Mouse (Mus musculus): ENCODE measurements at regions not wholly inside any gene's neighbourhood (a gene's known extent, or its start where the extent isn't known, plus 50 kb on each side); places are given as distances from the start of the nearest gene placed in this dataset.

DNA sequence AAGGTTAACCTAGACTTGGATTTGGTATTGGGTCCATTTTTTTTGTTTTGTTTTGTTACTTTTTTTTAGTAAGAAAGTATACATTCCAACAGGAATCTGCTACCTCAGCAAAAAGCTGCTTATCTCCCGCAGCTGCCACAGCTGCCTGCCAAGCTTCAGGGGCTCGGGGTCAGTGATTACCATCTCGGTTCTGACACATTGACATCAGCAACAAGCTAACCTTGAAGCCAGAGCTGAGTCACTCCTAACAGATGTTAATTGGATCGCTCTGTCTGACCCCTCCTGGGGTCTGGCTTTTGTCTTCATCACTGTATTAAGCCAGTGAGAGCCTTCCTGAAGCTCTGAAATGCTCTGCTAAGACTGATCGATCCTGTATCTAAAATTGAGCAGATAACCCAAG, 292.1 kb downstream of the Agtpbp1 start:
- 8% methylated on average over 5 of the region's 5 CpGs for WGBS (ENCODE audit: insufficient replicate concordance)
- Histone ChIP-seq H3K9me3 (replicated peaks) (no peaks in the 10 kb centered on the region), H3K27ac (no peak overlapping the region), H3K36me3 (no peaks in the 10 kb centered on the region), H3K4me2 (no peak overlapping the region), H3K4me3 (no peak overlapping the region), H3K9ac (no peak overlapping the region), H3K27me3 (replicated peaks) (no peaks in the 10 kb centered on the region), H3K4me1 (no peaks in the 10 kb centered on the region)
- ATAC-seq: no peak

DNA sequence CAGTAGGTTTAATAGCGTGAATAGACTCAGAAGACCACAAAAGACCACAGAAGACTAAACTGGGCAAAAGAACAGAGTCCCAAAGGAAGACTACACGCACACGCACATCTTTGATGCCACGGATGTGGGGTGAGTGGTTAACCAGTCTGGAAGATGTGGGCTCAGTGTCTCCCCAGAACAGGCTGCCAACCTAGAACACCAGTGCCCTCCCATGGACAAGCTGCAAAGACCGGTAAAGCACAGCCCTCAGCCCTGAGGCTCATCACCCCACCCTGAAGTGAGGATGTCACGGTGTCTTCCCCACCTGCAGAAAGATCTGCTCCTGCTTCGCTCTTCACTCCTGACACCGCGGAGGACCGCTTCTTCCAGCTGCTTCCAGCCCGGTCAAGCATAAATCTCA, 295.9 kb downstream of the Agtpbp1 start:
- Histone ChIP-seq H3K4me2 (no peak overlapping the region), H3K27ac (no peak overlapping the region), H3K4me1 (no peaks in the 10 kb centered on the region), H3K9ac (no peak overlapping the region), H3K27me3 (replicated peaks) (no peaks in the 10 kb centered on the region), H3K9me3 (replicated peaks) (no peaks in the 10 kb centered on the region), H3K4me3 (no peak overlapping the region), H3K36me3 (no peaks in the 10 kb centered on the region)
- no peak for ATAC-seq
- WGBS (ENCODE audit: insufficient replicate concordance): 65% methylated on average over 11 of the region's 11 CpGs

DNA sequence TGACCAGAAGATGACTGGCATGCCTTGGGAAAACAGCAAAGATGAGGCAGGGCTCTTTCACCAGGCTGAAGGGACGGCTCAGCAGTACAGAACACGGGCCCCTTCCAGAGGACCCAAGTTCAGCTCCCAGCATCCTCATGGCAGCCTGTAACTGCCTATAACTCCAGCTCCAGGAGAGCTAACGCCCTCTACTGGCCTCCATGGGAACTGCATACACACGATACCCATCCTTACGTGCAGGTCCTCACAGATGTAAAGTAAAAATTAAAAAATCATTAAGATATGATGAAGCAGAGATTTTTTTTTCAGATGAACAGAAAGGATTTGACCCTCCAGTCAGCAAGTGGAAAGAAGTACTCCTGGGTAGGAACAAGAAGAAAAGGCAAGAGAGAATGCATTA, 303.8 kb downstream of the Agtpbp1 start:
- Histone ChIP-seq H3K4me3 (no peak overlapping the region), H3K9ac (no peak overlapping the region), H3K27me3 (replicated peaks) (no peaks in the 10 kb centered on the region), H3K9me3 (replicated peaks) (no peaks in the 10 kb centered on the region), H3K4me2 (no peak overlapping the region), H3K36me3 (no peaks in the 10 kb centered on the region), H3K27ac (no peak overlapping the region), H3K4me1 (no peaks in the 10 kb centered on the region)
- WGBS (ENCODE audit: insufficient replicate concordance): 67% methylated on average over 5 of the region's 5 CpGs
- no peak for ATAC-seq

DNA sequence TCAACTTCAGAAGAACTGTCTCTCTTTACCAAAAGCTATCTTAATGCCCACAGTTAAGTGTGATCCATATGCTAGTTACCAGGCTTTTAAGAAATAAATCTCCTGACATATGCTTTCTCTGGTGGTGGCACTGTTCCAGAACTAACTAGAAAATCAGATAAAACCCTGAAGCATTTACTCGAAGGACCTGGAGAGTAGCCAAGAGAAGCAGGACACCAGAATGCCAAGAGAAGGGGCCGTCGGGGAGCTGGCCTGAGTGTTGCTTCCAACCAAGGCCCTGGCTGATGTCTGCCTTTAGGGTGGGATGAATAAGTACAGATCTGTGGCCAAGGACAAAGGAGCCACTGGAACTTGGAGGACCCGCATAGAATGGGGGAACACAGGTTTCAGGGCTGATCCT, 305.9 kb downstream of the Agtpbp1 start:
- no peak for ATAC-seq
- H3K4me3 ChIP-seq: no peak overlapping the region
- 67% methylated on average over 4 of the region's 4 CpGs for WGBS (ENCODE audit: insufficient replicate concordance)
- H3K4me2 ChIP-seq: no peak overlapping the region
- H3K36me3 ChIP-seq: no peaks in the 10 kb centered on the region
- H3K27ac ChIP-seq: no peak overlapping the region
- no peaks in the 10 kb centered on the region for H3K4me1 ChIP-seq
- no peaks in the 10 kb centered on the region for H3K27me3 ChIP-seq (replicated peaks)
- no peaks in the 10 kb centered on the region for H3K9me3 ChIP-seq (replicated peaks)
- H3K9ac ChIP-seq: no peak overlapping the region

DNA sequence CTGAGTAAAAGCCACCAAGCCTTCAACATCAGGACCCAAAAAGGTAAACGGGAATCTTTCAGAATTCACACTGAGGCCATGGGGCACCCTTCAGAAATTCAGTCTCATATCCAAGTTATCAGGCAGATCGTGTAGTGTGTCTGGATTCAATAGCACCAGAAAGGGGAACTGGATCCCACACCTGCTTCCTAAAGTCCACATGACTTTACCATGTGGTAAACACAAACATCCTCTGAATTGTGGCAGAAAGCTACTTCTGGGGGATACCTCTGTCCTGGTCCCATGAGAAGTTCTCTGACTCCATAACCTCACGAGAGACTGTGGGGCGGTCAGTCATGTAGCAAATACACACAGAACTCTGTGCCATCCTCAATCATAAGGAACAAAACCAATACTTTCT, 313.4 kb downstream of the Agtpbp1 start:
- Histone ChIP-seq H3K27me3 (replicated peaks) (no peaks in the 10 kb centered on the region), H3K36me3 (no peaks in the 10 kb centered on the region), H3K9me3 (replicated peaks) (no peaks in the 10 kb centered on the region), H3K4me1 (no peaks in the 10 kb centered on the region), H3K4me3 (no peak overlapping the region), H3K4me2 (no peak overlapping the region), H3K27ac (no peak overlapping the region), H3K9ac (no peak overlapping the region)
- WGBS (ENCODE audit: insufficient replicate concordance): 56% methylated on average over 4 of the region's 4 CpGs
- ATAC-seq: no peak

DNA sequence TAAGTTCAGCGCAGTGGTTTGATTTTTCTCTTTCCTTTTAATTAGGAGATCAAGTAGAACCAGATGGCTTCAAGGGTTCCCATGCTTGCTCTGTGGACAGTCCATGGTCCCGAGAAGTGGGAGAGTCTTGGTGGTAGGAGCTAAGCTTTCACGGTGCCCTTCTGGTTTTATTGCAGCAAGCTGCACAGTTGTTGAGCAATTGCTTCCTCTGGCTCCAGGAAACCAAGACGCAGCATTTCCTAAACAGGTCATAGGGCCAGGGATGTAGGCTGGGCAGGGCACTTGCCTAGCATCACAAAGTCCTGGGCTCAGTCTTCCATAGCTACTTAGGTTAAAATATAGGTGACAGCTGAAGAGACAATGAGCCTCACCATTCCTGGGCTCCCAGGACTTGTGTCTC, 318.2 kb downstream of the Agtpbp1 start:
- no peak overlapping the region for H3K4me2 ChIP-seq
- no peaks in the 10 kb centered on the region for H3K9me3 ChIP-seq (replicated peaks)
- H3K4me3 ChIP-seq: no peak overlapping the region
- no peak overlapping the region for H3K9ac ChIP-seq
- no peaks in the 10 kb centered on the region for H3K4me1 ChIP-seq
- H3K36me3 ChIP-seq: no peaks in the 10 kb centered on the region
- ATAC-seq: no peak
- WGBS (ENCODE audit: insufficient replicate concordance): 49% methylated on average over 4 of the region's 4 CpGs
- H3K27me3 ChIP-seq (replicated peaks): no peaks in the 10 kb centered on the region
- no peak overlapping the region for H3K27ac ChIP-seq

DNA sequence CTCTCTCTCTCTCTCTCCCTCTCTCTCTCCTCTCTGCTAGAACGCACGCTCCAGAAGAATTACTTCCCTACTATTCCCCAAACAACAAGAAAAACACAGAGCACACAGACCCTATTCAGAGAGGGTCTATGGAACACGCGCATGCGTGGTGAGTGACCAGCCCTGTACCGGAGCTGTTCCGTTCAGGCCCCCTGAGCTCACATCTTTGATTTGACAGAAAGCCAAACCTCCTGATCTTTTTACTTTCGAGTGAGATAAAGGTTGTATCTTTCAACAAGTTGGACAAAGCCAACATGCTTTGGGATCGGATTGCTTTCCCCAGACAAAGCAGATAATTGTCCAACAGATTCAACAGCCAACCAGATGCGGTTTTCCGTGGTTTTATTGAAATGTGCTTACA, 320.9 kb downstream of the Agtpbp1 start:
- 77% methylated on average over 11 of the region's 11 CpGs for WGBS (ENCODE audit: insufficient replicate concordance)

DNA sequence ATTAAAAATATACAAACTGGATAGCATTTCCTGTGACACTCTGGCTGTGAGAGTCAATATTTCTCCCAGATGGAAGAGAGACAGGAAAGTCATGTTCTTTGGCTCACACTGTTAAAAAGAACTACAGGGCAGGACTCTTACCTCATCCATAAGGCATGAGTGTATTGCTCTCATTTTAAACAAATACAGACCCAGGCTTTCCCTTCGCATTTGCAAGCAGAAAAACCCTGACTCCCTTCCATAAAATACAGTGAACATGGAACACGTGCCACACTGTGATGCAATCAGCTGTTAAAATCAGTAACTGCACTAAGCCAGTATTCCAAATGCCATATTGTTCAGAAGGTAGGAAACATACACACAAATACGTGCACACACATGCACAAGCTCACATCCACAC, 323.1 kb downstream of the Agtpbp1 start:
- H3K9ac ChIP-seq: no peak overlapping the region
- 61% methylated on average over 3 of the region's 3 CpGs for WGBS (ENCODE audit: insufficient replicate concordance)
- H3K4me2 ChIP-seq: no peak overlapping the region
- no peaks in the 10 kb centered on the region for H3K4me1 ChIP-seq
- no peaks in the 10 kb centered on the region for H3K27me3 ChIP-seq (replicated peaks)
- no peak overlapping the region for H3K27ac ChIP-seq
- H3K36me3 ChIP-seq: no peaks in the 10 kb centered on the region
- no peak for ATAC-seq
- no peak overlapping the region for H3K4me3 ChIP-seq
- H3K9me3 ChIP-seq (replicated peaks): no peaks in the 10 kb centered on the region

More for the DNA sequence above, 320.9 kb downstream of the Agtpbp1 start:
- Histone ChIP-seq H3K4me2 (no peak overlapping the region), H3K9ac (no peak overlapping the region), H3K9me3 (replicated peaks) (no peaks in the 10 kb centered on the region), H3K4me3 (no peak overlapping the region), H3K4me1 (no peaks in the 10 kb centered on the region), H3K36me3 (no peaks in the 10 kb centered on the region), H3K27ac (no peak overlapping the region), H3K27me3 (replicated peaks) (no peaks in the 10 kb centered on the region)
- no peak for ATAC-seq

DNA sequence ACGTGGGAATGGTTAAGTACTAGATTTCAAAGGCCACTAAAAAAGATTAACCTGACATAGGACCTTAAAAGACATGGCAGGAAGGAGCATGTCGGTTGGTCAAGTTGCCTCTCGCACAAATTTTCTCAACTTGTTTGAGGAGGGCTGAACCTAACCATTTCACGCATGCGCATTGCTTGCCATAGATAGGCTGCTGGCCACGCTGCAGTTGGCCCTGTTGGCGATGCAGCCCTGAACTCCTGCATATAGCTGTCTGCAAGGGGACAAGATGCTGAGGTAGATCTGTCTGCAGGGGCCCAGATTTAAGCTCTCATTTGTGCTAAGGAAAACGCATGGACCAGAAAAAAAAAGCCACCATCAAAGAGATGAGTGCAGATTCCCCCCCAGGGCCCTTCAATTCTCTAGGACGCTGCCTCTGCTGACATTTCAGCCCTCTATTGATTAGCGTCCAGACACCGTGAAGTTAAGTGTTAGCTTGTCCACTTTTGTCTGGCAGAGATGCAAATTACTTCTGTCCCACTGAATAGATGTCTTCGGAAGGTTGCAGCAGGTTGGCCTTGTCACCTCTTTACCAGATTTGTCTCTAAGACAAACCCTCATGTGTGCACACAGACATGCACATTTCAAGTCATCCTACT, 329.1 kb downstream of the Agtpbp1 start:
- Histone ChIP-seq H3K27ac (no peak overlapping the region), H3K4me1 (no peaks in the 10 kb centered on the region), H3K4me2 (no peak overlapping the region), H3K9me3 (replicated peaks) (no peaks in the 10 kb centered on the region), H3K36me3 (no peaks in the 10 kb centered on the region), H3K4me3 (no peak overlapping the region), H3K27me3 (replicated peaks) (no peaks in the 10 kb centered on the region), H3K9ac (no peak overlapping the region)
- no peak for ATAC-seq
- 74% methylated on average over 12 of the region's 12 CpGs for WGBS (ENCODE audit: insufficient replicate concordance)

DNA sequence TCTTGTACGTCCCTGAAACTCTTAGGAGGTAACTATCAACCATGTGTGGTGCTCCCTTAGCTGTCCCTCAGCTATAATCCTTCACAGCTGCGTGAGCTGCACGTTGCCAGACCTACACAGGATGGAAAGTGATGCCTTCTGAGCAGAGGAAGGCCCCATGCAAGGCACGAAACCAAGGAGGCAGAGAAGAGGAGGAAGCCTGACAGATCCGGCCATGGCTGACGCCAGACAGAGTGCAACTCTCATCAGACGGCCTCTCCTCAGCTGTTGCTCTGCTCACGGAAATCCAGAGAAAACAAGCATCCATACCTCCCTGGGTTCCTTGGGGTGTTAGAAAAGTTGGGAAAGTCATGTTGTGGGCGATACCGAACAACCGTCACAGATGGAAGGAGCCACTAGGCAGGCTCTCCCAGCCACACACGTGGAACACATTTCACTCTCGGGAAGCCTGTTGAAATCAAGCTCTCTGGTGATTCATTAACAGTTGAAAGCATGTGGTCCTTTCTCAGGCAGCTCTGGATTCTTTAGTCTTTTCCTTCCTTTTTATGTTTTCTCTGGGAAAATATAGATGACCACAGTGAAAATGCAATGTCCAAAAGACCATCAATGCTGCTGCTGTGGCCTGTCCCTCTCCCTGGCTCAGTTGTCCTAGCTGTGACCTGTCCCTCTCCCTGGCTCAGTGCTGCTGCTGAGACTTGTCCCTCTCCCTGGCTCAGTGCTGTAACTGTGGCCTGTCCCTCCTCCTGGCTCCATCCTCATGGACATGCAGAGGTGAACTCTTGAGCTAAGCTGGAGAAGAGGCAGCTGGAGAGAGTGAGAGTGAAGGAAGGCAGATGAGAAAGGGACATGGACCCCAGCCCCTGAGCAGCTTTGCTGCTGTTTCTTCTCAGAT, 331.1 kb downstream of the Agtpbp1 start:
- Histone ChIP-seq H3K36me3 (no peaks in the 10 kb centered on the region), H3K4me3 (no peak overlapping the region), H3K9ac (no peak overlapping the region), H3K9me3 (replicated peaks) (no peaks in the 10 kb centered on the region), H3K27me3 (replicated peaks) (no peaks in the 10 kb centered on the region), H3K27ac (no peak overlapping the region), H3K4me1 (no peaks in the 10 kb centered on the region), H3K4me2 (no peak overlapping the region)
- WGBS (ENCODE audit: insufficient replicate concordance): 64% methylated on average over 13 of the region's 13 CpGs
- no peak for ATAC-seq

DNA sequence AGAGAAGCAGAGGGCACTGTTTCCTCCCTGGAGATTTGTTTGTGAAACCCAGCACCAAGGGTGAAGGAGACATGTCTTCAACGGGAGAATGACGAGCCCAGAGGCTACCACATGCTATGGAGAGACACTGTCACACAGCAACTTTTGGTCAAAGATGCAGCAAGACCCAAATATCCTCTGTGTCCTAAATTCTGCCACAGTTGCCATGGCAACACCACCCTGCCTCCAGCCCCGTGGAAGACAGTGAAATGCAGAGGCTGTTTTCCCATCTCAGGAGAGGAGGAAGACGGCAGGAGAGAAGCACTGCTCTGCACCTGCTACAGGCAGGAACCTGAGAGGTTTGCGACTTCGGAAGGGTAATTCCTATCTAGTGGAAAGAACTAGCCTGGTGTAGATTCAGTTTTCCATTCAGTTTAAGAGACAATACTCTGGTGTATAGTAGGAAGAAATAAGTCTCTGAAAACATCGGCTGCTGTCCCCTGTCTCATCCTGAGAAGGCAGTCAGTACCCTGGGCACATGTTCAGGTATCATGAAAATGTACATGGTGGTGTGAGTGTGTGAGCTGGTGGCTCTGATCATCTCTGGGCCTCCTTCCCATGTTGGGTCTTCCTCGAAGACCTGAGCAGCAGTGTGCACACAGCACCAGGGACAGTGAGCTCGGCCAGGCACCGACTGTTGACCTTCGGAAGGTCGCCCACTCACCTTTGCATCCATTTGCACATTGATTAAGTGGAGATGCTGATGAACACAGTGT, 333.6 kb downstream of the Agtpbp1 start:
- ATAC-seq: no peak
- WGBS (ENCODE audit: insufficient replicate concordance): 56% methylated on average over 12 of the region's 12 CpGs
- H3K4me1 ChIP-seq: no peaks in the 10 kb centered on the region

DNA sequence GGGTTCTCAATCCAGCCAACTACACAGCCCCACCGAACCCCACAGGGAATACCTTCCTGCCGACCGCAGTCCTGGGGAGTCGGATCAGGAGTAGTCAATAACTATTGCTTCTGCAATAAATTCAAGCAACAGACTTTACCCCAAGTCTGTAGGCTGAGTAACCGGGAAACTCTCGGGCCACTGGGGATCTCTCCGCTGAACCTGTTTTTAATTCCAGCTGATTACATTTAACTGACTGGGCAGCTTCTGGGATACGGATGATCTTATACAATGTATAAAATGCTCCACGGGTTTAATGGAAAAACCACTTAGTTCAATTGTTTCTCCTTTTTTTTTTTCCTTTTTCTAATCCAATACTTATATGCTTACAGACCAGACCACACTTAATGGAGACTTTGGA, 336.6 kb downstream of the Agtpbp1 start:
- Histone ChIP-seq H3K27me3 (replicated peaks) (no peaks in the 10 kb centered on the region), H3K4me1 (no peaks in the 10 kb centered on the region), H3K4me3 (no peak overlapping the region), H3K9me3 (replicated peaks) (no peaks in the 10 kb centered on the region), H3K9ac (no peak overlapping the region), H3K36me3 (no peaks in the 10 kb centered on the region), H3K4me2 (no peak overlapping the region), H3K27ac (no peak overlapping the region)
- 74% methylated on average over 9 of the region's 9 CpGs for WGBS (ENCODE audit: insufficient replicate concordance)
- ATAC-seq: no peak

More for the DNA sequence above, 333.6 kb downstream of the Agtpbp1 start:
- H3K36me3 ChIP-seq: no peaks in the 10 kb centered on the region
- H3K4me3 ChIP-seq: no peak overlapping the region
- H3K9me3 ChIP-seq (replicated peaks): no peaks in the 10 kb centered on the region
- no peaks in the 10 kb centered on the region for H3K27me3 ChIP-seq (replicated peaks)
- no peak overlapping the region for H3K4me2 ChIP-seq
- no peak overlapping the region for H3K9ac ChIP-seq
- H3K27ac ChIP-seq: no peak overlapping the region
